In genomic region chr10:120875672-120876463, GRCm38 (mm10) we compare ENCODE assay signal across 8 mouse cellular contexts. TPM values are rescaled to one million over a fixed set of nuclear protein-coding genes. Genes with fewer than 3 reads are reported as not detected.
DNase-seq lines count a peak whose midpoint lies in the region; ATAC-seq and TF ChIP-seq lines count a peak whose summit lies in the region.

No protein-coding gene starts in this region.

- ATAC-seq in embryonic facial prominence, embryonic 15.5 days (ENCODE audit: insufficient number of reproducible peaks, low FRiP score, low TSS enrichment, low read depth): peak; percentile 67
- ATAC-seq in kidney, embryonic 15.5 days (replicated peaks; ENCODE audit: low FRiP score): peak; percentile 31; the same call in 1 of the 2 replicates
- peak; percentile 76; the same call in 1 of the 2 replicates for ATAC-seq in limb, embryonic 15.5 days (ENCODE audit: insufficient number of reproducible peaks, low FRiP score, low TSS enrichment, low read depth)
- ATAC-seq in midbrain, postnatal 0 days (ENCODE audit: low FRiP score): peak; percentile 74

- H3K4me3 ChIP-seq in embryonic facial prominence, embryonic 15.5 days (replicated peaks): 0 out of 2 replicates have a peak overlapping the region, but pooled peaks have one; percentile 3
- H3K4me3 ChIP-seq in heart, embryonic 10.5 days: peak overlapping the region; percentile 42
- H3K4me3 ChIP-seq in kidney, embryonic 15.5 days (replicated peaks): 0 out of 2 replicates have a peak overlapping the region, but pooled peaks have one; percentile 1
- 0 out of 2 replicates have a peak overlapping the region, but pooled peaks have one; percentile 10 for H3K4me3 ChIP-seq in limb, embryonic 15.5 days
- no peak overlapping the region for H3K4me3 ChIP-seq in midbrain, postnatal 0 days (ENCODE audit: low read depth, low read length)

- no peak overlapping the region for H3K9ac ChIP-seq in embryonic facial prominence, embryonic 15.5 days
- H3K9ac ChIP-seq in kidney, embryonic 15.5 days: no peak overlapping the region
- H3K9ac ChIP-seq in limb, embryonic 15.5 days: no peak overlapping the region
- no peak overlapping the region for H3K9ac ChIP-seq in midbrain, postnatal 0 days (replicated peaks; ENCODE audit: low read length, poor library complexity, severe bottlenecking)

- H3K4me2 ChIP-seq in embryonic facial prominence, embryonic 15.5 days (replicated peaks): peak overlapping the region; percentile 17; the same call in 1 of the 2 replicates
- peak overlapping the region; percentile 42 for H3K4me2 ChIP-seq in kidney, embryonic 15.5 days
- peak overlapping the region; percentile 36 for H3K4me2 ChIP-seq in limb, embryonic 15.5 days
- peak overlapping the region; percentile 25; the same call in 1 of the 2 replicates for H3K4me2 ChIP-seq in midbrain, postnatal 0 days (ENCODE audit: low read depth, low read length, poor library complexity, severe bottlenecking)

- 19% methylated on average over 26 of the region's 26 CpGs for WGBS in embryonic facial prominence, embryonic 15.5 days
- 13% methylated on average over 26 of the region's 26 CpGs for WGBS in heart, embryonic 10.5 days
- WGBS in kidney, embryonic 15.5 days: 22% methylated on average over 26 of the region's 26 CpGs
- 21% methylated on average over 26 of the region's 26 CpGs for WGBS in limb, embryonic 15.5 days
- WGBS in midbrain, postnatal 0 days: 19% methylated on average over 26 of the region's 26 CpGs

- H3K4me1 ChIP-seq in embryonic facial prominence, embryonic 15.5 days: peaks cover 33% of the 10 kb centered on the region
- H3K4me1 ChIP-seq in heart, embryonic 10.5 days: peaks cover 57% of the 10 kb centered on the region
- H3K4me1 ChIP-seq in kidney, embryonic 15.5 days: peaks cover 49% of the 10 kb centered on the region
- H3K4me1 ChIP-seq in limb, embryonic 15.5 days: peaks cover 43% of the 10 kb centered on the region
- H3K4me1 ChIP-seq in midbrain, postnatal 0 days (ENCODE audit: insufficient read depth, low read length): no peaks in the 10 kb centered on the region

- DNase-seq in 416B (ENCODE audit: low read depth): peak; percentile 81
- peak; percentile 73 to 85 for DNase-seq in adrenal gland, postnatal 4 days (ENCODE audit: low spot score in 2 of 2)
- DNase-seq in heart, embryonic 10.5 days (ENCODE audit: low spot score): peak; percentile 95
- peak; percentile 88 for DNase-seq in midbrain, postnatal 0 days (ENCODE audit: low spot score)
- peak; percentile 43 to 59 for DNase-seq in spleen, postnatal 14 days (ENCODE audit: low spot score in 2 of 2)

- peak; percentile 98 for TF ChIP-seq CTCF in midbrain, postnatal 0 days (IDR thresholded peaks at IDR 0.05)

- no peaks in the 10 kb centered on the region for H3K36me3 ChIP-seq in embryonic facial prominence, embryonic 15.5 days
- H3K36me3 ChIP-seq in heart, embryonic 10.5 days: 0 out of 2 replicates have a peak, but pooled peaks cover under 1% of the 10 kb centered on the region
- no peaks in the 10 kb centered on the region for H3K36me3 ChIP-seq in kidney, embryonic 15.5 days
- no peaks in the 10 kb centered on the region for H3K36me3 ChIP-seq in limb, embryonic 15.5 days
- no peaks in the 10 kb centered on the region for H3K36me3 ChIP-seq in midbrain, postnatal 0 days (ENCODE audit: insufficient read depth, low read length)

- H3K27me3 ChIP-seq in embryonic facial prominence, embryonic 15.5 days: no peaks in the 10 kb centered on the region
- no peaks in the 10 kb centered on the region for H3K27me3 ChIP-seq in heart, embryonic 10.5 days (ENCODE audit: insufficient read depth, poor library complexity, severe bottlenecking)
- H3K27me3 ChIP-seq in kidney, embryonic 15.5 days: 0 out of 2 replicates have a peak, but pooled peaks cover 2% of the 10 kb centered on the region
- no peaks in the 10 kb centered on the region for H3K27me3 ChIP-seq in limb, embryonic 15.5 days
- no peaks in the 10 kb centered on the region for H3K27me3 ChIP-seq in midbrain, postnatal 0 days (ENCODE audit: insufficient read depth, low read length)

- H3K27ac ChIP-seq in embryonic facial prominence, embryonic 15.5 days (replicated peaks): no peak overlapping the region
- H3K27ac ChIP-seq in heart, embryonic 10.5 days: peak overlapping the region; percentile 84
- 0 out of 2 replicates have a peak overlapping the region, but pooled peaks have one; percentile 15 for H3K27ac ChIP-seq in kidney, embryonic 15.5 days
- peak overlapping the region; percentile 71 for H3K27ac ChIP-seq in limb, embryonic 15.5 days
- no peak overlapping the region for H3K27ac ChIP-seq in midbrain, postnatal 0 days (ENCODE audit: low read depth, low read length)

- no peaks in the 10 kb centered on the region for H3K9me3 ChIP-seq in embryonic facial prominence, embryonic 15.5 days (replicated peaks)
- H3K9me3 ChIP-seq in heart, embryonic 10.5 days: no peaks in the 10 kb centered on the region
- H3K9me3 ChIP-seq in kidney, embryonic 15.5 days (replicated peaks): no peaks in the 10 kb centered on the region
- H3K9me3 ChIP-seq in limb, embryonic 15.5 days: no peaks in the 10 kb centered on the region
- no peaks in the 10 kb centered on the region for H3K9me3 ChIP-seq in midbrain, postnatal 0 days (ENCODE audit: low read length)

RNA-seq across cellular contexts. Expression of gene Msrb3, which starts 23.0 kb away (rescaled TPM):
- total RNA-seq in adrenal gland, postnatal 4 days (2021): 10 to 100 TPM; 50.9 to 55.5 TPM
- polyA plus RNA-seq in embryonic facial prominence, embryonic 15.5 days (2015; fragmentation: Nextera tagmentation; extraction: Ambion mirVana): 9.5 TPM in 2 replicates
- polyA plus RNA-seq in heart, embryonic 10.5 days (2016; fragmentation: Nextera tagmentation; extraction: Ambion mirVana): 15.4 and 20.6 TPM in 2 replicates
- polyA plus RNA-seq in kidney, embryonic 15.5 days (2015; fragmentation: Nextera tagmentation; extraction: Ambion mirVana): 8.5 and 10.3 TPM in 2 replicates
- polyA plus RNA-seq in limb, embryonic 15.5 days (2015; fragmentation: Nextera tagmentation; extraction: Ambion mirVana): 14.8 and 16.9 TPM in 2 replicates
- total RNA-seq in midbrain, postnatal 0 days (2014; rRNA removed): 5.6 and 10.2 TPM in 2 replicates
- 0.72 and 1.0 TPM in 2 replicates for polyA plus RNA-seq in midbrain, postnatal 0 days (2015; fragmentation: Nextera tagmentation; extraction: Ambion mirVana)

Comparison
In these comparisons a context has a peak if more than half of its experiments do, and no peak if none do; other contexts are left out.
1. H3K27ac ChIP-seq: peak in heart, embryonic 10.5 days (single experiment), kidney, embryonic 15.5 days (single experiment) and limb, embryonic 15.5 days (single experiment); none in embryonic facial prominence, embryonic 15.5 days (single experiment) and midbrain, postnatal 0 days (single experiment).
2. Peak in every context shown above with its lines, with median percentiles within 50 percentile points of each other: DNase-seq, ATAC-seq and H3K4me2 ChIP-seq.